Mouse (Mus musculus): Measurements from ENCODE around the gene Slc22a21.
"Not testable (repeated sequence)": the region's sequence is repeated elsewhere in the genome, so short reads cannot be mapped to it uniquely, and the experiment has no call there.

Slc22a21 gene

GRCm38 (mm10) chr11:54004221-54004620 lies 24.1 kb upstream of the Slc22a21 start:
- in situ Hi-C loops (cut with MboI; ENCODE audit: low pct_unique_long_range_greater_than_20kb in 1 of 2, low sequenced_read_pairs in 2 of 2, unreplicated experiment in 1 of 2), result loop anchor here in 1 of 2 experiments (5.0 to 10.0 kb wide), 2 partner anchors 53 to 81 kb away; no protein-coding TSS in a partner anchor

- in situ Hi-C loops (cut with MboI; ENCODE audit: low pct_unique_long_range_greater_than_20kb in 1 of 2, low sequenced_read_pairs in 2 of 2, unreplicated experiment in 1 of 2), result loop anchor here in 1 of 2 experiments (5.0 to 10.0 kb wide), 2 partner anchors 54 to 82 kb away; no protein-coding TSS in a partner anchor
Observed at GRCm38 (mm10) chr11:54002761-54003717, 22.9 kb upstream of the Slc22a21 start.

GRCm38 (mm10) chr11:54002147-54002760 lies 22.1 kb upstream of the Slc22a21 start:
- in situ Hi-C loops (cut with MboI; ENCODE audit: low pct_unique_long_range_greater_than_20kb in 1 of 2, low sequenced_read_pairs in 2 of 2, unreplicated experiment in 1 of 2), result loop anchor here in 1 of 2 experiments (5.0 to 10.0 kb wide), 2 partner anchors 55 to 83 kb away; no protein-coding TSS in a partner anchor

- in situ Hi-C loops (cut with MboI; ENCODE audit: low pct_unique_long_range_greater_than_20kb in 1 of 2, low sequenced_read_pairs in 2 of 2, unreplicated experiment in 1 of 2), result no loop called here
Observed at GRCm38 (mm10) chr11:53997661-53998060, 17.5 kb upstream of the Slc22a21 start.

- in situ Hi-C loops (cut with MboI; ENCODE audit: low pct_unique_long_range_greater_than_20kb in 1 of 2, low sequenced_read_pairs in 2 of 2, unreplicated experiment in 1 of 2), result no loop called here
Observed at GRCm38 (mm10) chr11:53992264-53992663, 12.1 kb upstream of the Slc22a21 start.

- in situ Hi-C loops (cut with MboI; ENCODE audit: low pct_unique_long_range_greater_than_20kb in 1 of 2, low sequenced_read_pairs in 2 of 2, unreplicated experiment in 1 of 2), result no loop called here
Observed at GRCm38 (mm10) chr11:53989232-53989631, 9.1 kb upstream of the Slc22a21 start.

- in situ Hi-C loops (cut with MboI; ENCODE audit: low pct_unique_long_range_greater_than_20kb in 1 of 2, low sequenced_read_pairs in 2 of 2, unreplicated experiment in 1 of 2), result no loop called here
Observed at GRCm38 (mm10) chr11:53988081-53988480, 7.9 kb upstream of the Slc22a21 start.

GRCm38 (mm10) chr11:53981396-53981795 lies 1.3 kb upstream of the Slc22a21 start:
- in situ Hi-C loops (cut with MboI; ENCODE audit: low pct_unique_long_range_greater_than_20kb in 1 of 2, low sequenced_read_pairs in 2 of 2, unreplicated experiment in 1 of 2), result no loop called here

GRCm38 (mm10) chr11:53979456-53979787 lies 710 bp downstream of the Slc22a21 start:
- in situ Hi-C loops (cut with MboI; ENCODE audit: low pct_unique_long_range_greater_than_20kb in 1 of 2, low sequenced_read_pairs in 2 of 2, unreplicated experiment in 1 of 2), result not testable (repeated sequence)

GRCm38 (mm10) chr11:53977672-53978071 lies 2.5 kb downstream of the Slc22a21 start:
- in situ Hi-C loops (cut with MboI; ENCODE audit: low pct_unique_long_range_greater_than_20kb in 1 of 2, low sequenced_read_pairs in 2 of 2, unreplicated experiment in 1 of 2), result no loop called here

- in situ Hi-C loops (cut with MboI; ENCODE audit: low pct_unique_long_range_greater_than_20kb in 1 of 2, low sequenced_read_pairs in 2 of 2, unreplicated experiment in 1 of 2), result no loop called here
Observed at GRCm38 (mm10) chr11:53975559-53975958, 4.6 kb downstream of the Slc22a21 start.

GRCm38 (mm10) chr11:53958984-53959383 lies 21.1 kb downstream of the Slc22a21 start:
- in situ Hi-C loops (cut with MboI; ENCODE audit: low pct_unique_long_range_greater_than_20kb in 1 of 2, low sequenced_read_pairs in 2 of 2, unreplicated experiment in 1 of 2), result no loop called here

- in situ Hi-C loops (cut with MboI; ENCODE audit: low pct_unique_long_range_greater_than_20kb in 1 of 2, low sequenced_read_pairs in 2 of 2, unreplicated experiment in 1 of 2), result not testable (repeated sequence)
Observed at GRCm38 (mm10) chr11:53958176-53958575, 22.0 kb downstream of the Slc22a21 start.

- in situ Hi-C loops (cut with MboI; ENCODE audit: low pct_unique_long_range_greater_than_20kb in 1 of 2, low sequenced_read_pairs in 2 of 2, unreplicated experiment in 1 of 2), result no loop called here
Observed at GRCm38 (mm10) chr11:53956636-53957035, 23.5 kb downstream of the Slc22a21 start.

- in situ Hi-C loops (cut with MboI; ENCODE audit: low pct_unique_long_range_greater_than_20kb in 1 of 2, low sequenced_read_pairs in 2 of 2, unreplicated experiment in 1 of 2), result no loop called here
Observed at GRCm38 (mm10) chr11:53954653-53955052, 25.5 kb downstream of the Slc22a21 start.

GRCm38 (mm10) chr11:53950133-53950532 lies 30.0 kb downstream of the Slc22a21 start:
- in situ Hi-C loops (cut with MboI; ENCODE audit: low pct_unique_long_range_greater_than_20kb in 1 of 2, low sequenced_read_pairs in 2 of 2, unreplicated experiment in 1 of 2), result not testable (repeated sequence)

- in situ Hi-C loops (cut with MboI; ENCODE audit: low pct_unique_long_range_greater_than_20kb in 1 of 2, low sequenced_read_pairs in 2 of 2, unreplicated experiment in 1 of 2), result not testable (repeated sequence)
Observed at GRCm38 (mm10) chr11:53931944-53932318, 48.2 kb downstream of the Slc22a21 start.

- in situ Hi-C loops (cut with MboI; ENCODE audit: low pct_unique_long_range_greater_than_20kb in 1 of 2, low sequenced_read_pairs in 2 of 2, unreplicated experiment in 1 of 2), result no loop called here
Observed at GRCm38 (mm10) chr11:53931091-53931943, 48.8 kb downstream of the Slc22a21 start.

GRCm38 (mm10) chr11:53929741-53930140 lies 50.4 kb downstream of the Slc22a21 start:
- in situ Hi-C loops (cut with MboI; ENCODE audit: low pct_unique_long_range_greater_than_20kb in 1 of 2, low sequenced_read_pairs in 2 of 2, unreplicated experiment in 1 of 2), result no loop called here

Measured in mouse embryonic stem cell (cell line).